Mouse (Mus musculus) MEL (cell line): ENCODE data around the gene Ddx54. TPM values are rescaled to one million over a fixed set of nuclear protein-coding genes. Genes with fewer than 3 reads are reported as not detected.

Experiments
- DNase-seq: peaks from one replicate; pipeline ENCODE4 v3.0.0; 2011; ENCODE audit warnings: low read depth, low spot score
- H3K27ac ChIP-seq: 2 replicates; pipeline ENCODE4 v1.5.1; 2012; ENCODE audit warnings: low read depth, mild to moderate bottlenecking, control low read depth, low read length, moderate library complexity; ENCODE audit not compliant: control insufficient read depth
- H3K27me3 ChIP-seq, 2 experiments: fragments of 150-350 bp in 1 of 2; sonication (generic) in 1 of 2; 2 replicates each; pipeline ENCODE4 v1.6.1; 2012; ENCODE audit warnings: low read length in 2 of 2, mild to moderate bottlenecking in 2 of 2, improper control_type of control experiment in 1 of 2, moderate library complexity in 1 of 2; ENCODE audit not compliant: insufficient read depth in 2 of 2, control insufficient read depth in 1 of 2
- H3K36me3 ChIP-seq, 2 experiments: 2 replicates each; pipeline ENCODE4 v1.6.1; 2012 to 2014; ENCODE audit warnings: low read length in 2 of 2, improper control_type of control experiment in 1 of 2, inconsistent platforms in 1 of 2, mild to moderate bottlenecking in 1 of 2; ENCODE audit not compliant: insufficient read depth in 2 of 2, control insufficient read depth in 1 of 2
- H3K4me1 ChIP-seq, 2 experiments: fragments of 150-350 bp in 1 of 2; sonication (generic) in 1 of 2; 2 replicates each; pipeline ENCODE4 v1.6.1; 2012; ENCODE audit warnings: low read length in 2 of 2, improper control_type of control experiment in 1 of 2, mild to moderate bottlenecking in 1 of 2; ENCODE audit not compliant: insufficient read depth in 2 of 2, control insufficient read depth in 1 of 2
- H3K4me3 ChIP-seq, 2 experiments: fragments of 150-350 bp in 1 of 2; sonication (generic) in 1 of 2; 2 replicates each; pipeline ENCODE4 v1.5.1; 2012; ENCODE audit warnings: low read depth in 2 of 2, low read length in 2 of 2, mild to moderate bottlenecking in 2 of 2, moderate library complexity in 2 of 2, control low read depth in 1 of 2, improper control_type of control experiment in 1 of 2; ENCODE audit not compliant: control insufficient read depth in 1 of 2, insufficient read depth in 1 of 2
- H3K79me2 ChIP-seq: 2 replicates; pipeline ENCODE4 v1.6.1; 2012; ENCODE audit warnings: mild to moderate bottlenecking, low read length, moderate library complexity; ENCODE audit not compliant: control insufficient read depth, poor library complexity, insufficient read depth
- H3K9ac ChIP-seq: 2 replicates; pipeline ENCODE4 v1.6.1; 2012; ENCODE audit warnings: low read depth, mild to moderate bottlenecking, control low read depth, low read length, moderate library complexity; ENCODE audit not compliant: control insufficient read depth, poor library complexity, severe bottlenecking
- H3K9me3 ChIP-seq: fragments of 150-350 bp; sonication (generic); replicated peaks from 2 replicates; pipeline ENCODE4 v1.6.1; 2012; ENCODE audit warnings: mild to moderate bottlenecking, low read length, improper control_type of control experiment, moderate library complexity; ENCODE audit not compliant: insufficient read depth
- BHLHE40 ChIP-seq: IDR thresholded peaks from 2 replicates; pipeline ENCODE4 v1.6.1; 2012; ENCODE audit warnings: low read depth, mild to moderate bottlenecking, inconsistent platforms, low read length, improper control_type of control experiment, borderline replicate concordance
- CHD2 ChIP-seq: IDR thresholded peaks from 2 replicates; pipeline ENCODE4 v1.6.1; 2011; ENCODE audit warnings: low read length, improper control_type of control experiment
- CTCF ChIP-seq, 3 experiments: IDR thresholded peaks in 2 of 3; conservative IDR thresholded peaks in 1 of 3; 2 replicates each; pipeline ENCODE4 v1.5.1; 2011 to 2012; ENCODE audit warnings: low read length in 3 of 3, low read depth in 2 of 3, mild to moderate bottlenecking in 2 of 3, improper control_type of control experiment in 1 of 3, inconsistent platforms in 1 of 3, mixed read lengths in 1 of 3, moderate library complexity in 1 of 3; ENCODE audit not compliant: control insufficient read depth in 1 of 3, insufficient read depth in 1 of 3, poor library complexity in 1 of 3, severe bottlenecking in 1 of 3
- E2F4 ChIP-seq: IDR thresholded peaks from 2 replicates; pipeline ENCODE4 v1.6.1; 2011; ENCODE audit warnings: low read depth, low read length, improper control_type of control experiment, borderline replicate concordance
- ELF1 ChIP-seq: IDR thresholded peaks from 2 replicates; pipeline ENCODE4 v1.6.1; 2014; ENCODE audit warnings: low read depth, mild to moderate bottlenecking, inconsistent platforms, low read length, improper control_type of control experiment, moderate library complexity
- EP300 ChIP-seq, 2 experiments: IDR thresholded peaks; 2 replicates each; pipeline ENCODE4 v1.6.1; 2011; ENCODE audit warnings: improper control_type of control experiment in 2 of 2, low read length in 2 of 2, low read depth in 1 of 2, mild to moderate bottlenecking in 1 of 2
- ETS1 ChIP-seq: IDR thresholded peaks from 2 replicates; pipeline ENCODE4 v1.6.1; 2012; ENCODE audit warnings: low read depth, mild to moderate bottlenecking, inconsistent platforms, low read length, improper control_type of control experiment, moderate library complexity
- GATA1 ChIP-seq: IDR thresholded peaks from 2 replicates; pipeline ENCODE4 v1.6.1; 2011; ENCODE audit warnings: low read depth, low read length, improper control_type of control experiment
- HCFC1 ChIP-seq: IDR thresholded peaks from 2 replicates; pipeline ENCODE4 v1.6.1; 2012; ENCODE audit warnings: low read depth, mild to moderate bottlenecking, inconsistent platforms, low read length, improper control_type of control experiment, moderate library complexity
- JUND ChIP-seq: IDR thresholded peaks from 2 replicates; pipeline ENCODE4 v1.6.1; 2011; ENCODE audit warnings: low read depth, mild to moderate bottlenecking, improper control_type of control experiment, low read length
- KAT2A ChIP-seq: conservative IDR thresholded peaks from 2 replicates; pipeline ENCODE4 v1.6.1; 2012; ENCODE audit warnings: low read depth, low read length, improper control_type of control experiment, inconsistent platforms
- MEF2A ChIP-seq: IDR thresholded peaks from 2 replicates; pipeline ENCODE4 v1.6.1; 2014; ENCODE audit warnings: low read depth, mild to moderate bottlenecking, inconsistent platforms, low read length, improper control_type of control experiment; ENCODE audit not compliant: poor library complexity, insufficient replicate concordance, severe bottlenecking; ENCODE audit errors: extremely low read depth
- MYB ChIP-seq: IDR thresholded peaks from 2 replicates; pipeline ENCODE4 v1.6.1; 2011; ENCODE audit warnings: mild to moderate bottlenecking, low read depth, low read length, improper control_type of control experiment
- MYC ChIP-seq: IDR thresholded peaks from 2 replicates; pipeline ENCODE4 v1.6.1; 2011; ENCODE audit warnings: low read depth, mild to moderate bottlenecking, low read length, improper control_type of control experiment, moderate library complexity
- NRF1 ChIP-seq: IDR thresholded peaks from 2 replicates; pipeline ENCODE4 v1.6.1; 2014; ENCODE audit warnings: low read depth, mild to moderate bottlenecking, inconsistent platforms, low read length, improper control_type of control experiment, moderate library complexity; ENCODE audit not compliant: poor library complexity, insufficient read depth, severe bottlenecking
- POLR2AphosphoS2 ChIP-seq: IDR thresholded peaks from 2 replicates; pipeline ENCODE4 v1.6.1; 2011; ENCODE audit warnings: low read length, improper control_type of control experiment
- POLR2AphosphoS5 ChIP-seq: IDR thresholded peaks from 2 replicates; pipeline ENCODE4 v1.6.1; 2012; ENCODE audit warnings: low read depth, borderline replicate concordance, mild to moderate bottlenecking, inconsistent platforms, low read length, moderate library complexity, mixed read lengths
- RCOR1 ChIP-seq: IDR thresholded peaks from 2 replicates; pipeline ENCODE4 v1.6.1; 2012; ENCODE audit warnings: low read depth, mild to moderate bottlenecking, inconsistent platforms, low read length, improper control_type of control experiment
- SMC3 ChIP-seq: IDR thresholded peaks from 2 replicates; pipeline ENCODE4 v1.6.1; 2011; ENCODE audit warnings: low read depth, low read length, improper control_type of control experiment
- TAL1 ChIP-seq: IDR thresholded peaks from 2 replicates; pipeline ENCODE4 v1.6.1; 2012; ENCODE audit warnings: mild to moderate bottlenecking, inconsistent platforms, low read length, moderate library complexity, mixed read lengths
- TBP ChIP-seq: IDR thresholded peaks from 2 replicates; pipeline ENCODE4 v1.8.0; 2011; ENCODE audit warnings: low read depth, low read length, improper control_type of control experiment
- USF2 ChIP-seq, 2 experiments: IDR thresholded peaks; 2 replicates each; pipeline ENCODE4 v1.6.1; 2011 to 2012; ENCODE audit warnings: improper control_type of control experiment in 2 of 2, low read length in 2 of 2, borderline replicate concordance in 1 of 2, inconsistent platforms in 1 of 2, low read depth in 1 of 2, mild to moderate bottlenecking in 1 of 2; ENCODE audit not compliant: insufficient read depth in 1 of 2
- ZC3H11A ChIP-seq: IDR thresholded peaks from 2 replicates; pipeline ENCODE4 v1.6.1; 2012; ENCODE audit warnings: low read depth, mild to moderate bottlenecking, inconsistent platforms, low read length, improper control_type of control experiment
- ZNF384 ChIP-seq: IDR thresholded peaks from 2 replicates; pipeline ENCODE4 v1.6.1; 2012; ENCODE audit warnings: low read depth, mild to moderate bottlenecking, inconsistent platforms, low read length, improper control_type of control experiment
- polyA plus RNA-seq, 2 experiments: library from polyadenylated mRNA; stranded (reverse) in 1 of 2; unstranded in 1 of 2; fragments of >175 nt in 1 of 2; fragments of >200 nt in 1 of 2; gene quantifications; 2 replicates each; pipeline versions ENCODE4 v1.2.1 to v1.2.4; 2012; ENCODE audit warnings: low replicate concordance in 2 of 2, low read depth in 1 of 2; ENCODE audit not compliant: insufficient read length in 2 of 2, insufficient read depth in 1 of 2, missing spikeins in 1 of 2
- total RNA-seq: library from RNA; depleted of rRNA; stranded (reverse); fragments of 300-350 nt; gene quantifications from 2 replicates; pipeline ENCODE4 v1.2.3, GENCODE M21; 2012

Ddx54 gene
- total and polyA plus RNA-seq, 3 experiments, result 73.8 to 99.9 TPM; not detected in 1

GRCm38 (mm10) chr5:120579898-120580626 lies 32.5 kb upstream of the Ddx54 start:
- TF ChIP-seq MYB (no peak), HCFC1 (no peak), BHLHE40 (no peak), EP300 (IDR thresholded peaks at IDR 0.05; ENCODE audit: low read depth in 1 of 2, low read length in 2 of 2) (no peak), TBP (no peak), ZNF384 (no peak), GATA1 (no peak), TAL1 (no peak), USF2 (IDR thresholded peaks at IDR 0.05; ENCODE audit: borderline replicate concordance in 1 of 2, insufficient read depth in 1 of 2, low read depth in 1 of 2, low read length in 2 of 2) (no peak), JUND (no peak)
- peaks cover 0 to 28% of the 10 kb centered on the region in 2 experiments; a peak in 2 of 4 replicates for H3K36me3 ChIP-seq
- H3K4me1 ChIP-seq, result peaks cover 13 to 24% of the 10 kb centered on the region in 2 experiments
- no peak overlapping the region for H3K27ac ChIP-seq
- no peaks in the 10 kb centered on the region for H3K9me3 ChIP-seq
- H3K79me2 ChIP-seq, result peaks cover 3% of the 10 kb centered on the region
- H3K4me3 ChIP-seq, result no peak overlapping the region
- H3K9ac ChIP-seq, result no peak overlapping the region
- DNase-seq, result no peak
- H3K27me3 ChIP-seq, result no peaks in the 10 kb centered on the region

- Histone ChIP-seq H3K79me2 (no peaks in the 10 kb centered on the region; the same call in 1 of the 2 replicates), H3K27ac (no peak overlapping the region), H3K36me3 (peaks cover 0 to 29% of the 10 kb centered on the region in 2 experiments; a peak in 2 of 4 replicates), H3K4me1 (peaks cover 19 to 31% of the 10 kb centered on the region in 2 experiments), H3K27me3 (no peaks in the 10 kb centered on the region), H3K9me3 (no peaks in the 10 kb centered on the region), H3K4me3 (no peak overlapping the region), H3K9ac (no peak overlapping the region)
- TF ChIP-seq ZC3H11A (no peak), MYB (no peak), CTCF (IDR thresholded peaks at IDR 0.05 in 2 of 3, conservative IDR thresholded peaks at IDR 0.05 in 1 of 3; ENCODE audit: control insufficient read depth in 1 of 3, insufficient read depth in 1 of 3, low read depth in 2 of 3, low read length in 3 of 3, poor library complexity in 1 of 3, severe bottlenecking in 1 of 3) (no peak), ETS1 (no peak), MEF2A (no peak), SMC3 (no peak), POLR2AphosphoS5 (no peak), ELF1 (no peak), NRF1 (no peak), TBP (no peak), JUND (no peak), KAT2A (no peak), CHD2 (no peak), RCOR1 (no peak), MYC (no peak), POLR2AphosphoS2 (no peak), E2F4 (no peak)
- DNase-seq, result no peak
Observed at GRCm38 (mm10) chr5:120582002-120582401, 30.5 kb upstream of the Ddx54 start.
